Mouse (Mus musculus) liver, embryonic 14.5 days (tissue): ENCODE measurements around the gene Bbs1. TPM values are rescaled to one million over a fixed set of nuclear protein-coding genes. Genes with fewer than 3 reads are reported as not detected.

Experiments
- ATAC-seq: fragments of 200-750 bp; cut with Nextera tagmentation; 2 replicates; pipeline ENCODE4 v1.8.0; 2017; ENCODE audit warnings: moderate number of reproducible peaks, mild to moderate bottlenecking, moderate library complexity; ENCODE audit not compliant: insufficient read depth
- DNase-seq, 3 experiments: peaks; one replicate each; pipeline ENCODE4 v3.0.0-alpha.2; 2012 to 2013; ENCODE audit warnings: low read depth in 3 of 3, low spot score in 3 of 3
- H3K27ac ChIP-seq: fragments of 300-500 bp; sonication (generic); 2 replicates; pipeline ENCODE4 v1.5.1; 2014; ENCODE audit warnings: moderate library complexity, mild to moderate bottlenecking, control low read depth, inconsistent platforms
- H3K27me3 ChIP-seq: fragments of 300-500 bp; sonication (generic); 2 replicates; pipeline ENCODE4 v1.6.1; 2014; ENCODE audit warnings: mild to moderate bottlenecking, low read length, moderate library complexity; ENCODE audit not compliant: control insufficient read depth, insufficient read depth
- H3K36me3 ChIP-seq: fragments of 300-500 bp; sonication (generic); replicated peaks from 2 replicates; pipeline ENCODE4 v1.6.1; 2014; ENCODE audit warnings: low read depth; ENCODE audit not compliant: control insufficient read depth, insufficient read depth
- H3K4me1 ChIP-seq, 2 experiments: fragments of 200-500 bp in 1 of 2; fragments of 300-500 bp in 1 of 2; sonication (generic) in 1 of 2; replicated peaks; 2 replicates each; pipeline ENCODE4 v1.6.1; 2012 to 2014; ENCODE audit warnings: antibody characterized with exemption in 1 of 2, inconsistent platforms in 1 of 2, low read length in 1 of 2; ENCODE audit not compliant: control insufficient read depth in 2 of 2, insufficient read depth in 2 of 2
- H3K4me2 ChIP-seq: fragments of 300-500 bp; sonication (generic); 2 replicates; pipeline ENCODE4 v1.6.1; 2014; ENCODE audit warnings: low read depth, mild to moderate bottlenecking, control low read depth, moderate library complexity
- H3K4me3 ChIP-seq, 2 experiments: fragments of 200-500 bp in 1 of 2; fragments of 300-500 bp in 1 of 2; sonication (generic) in 1 of 2; 2 replicates each; pipeline ENCODE4 v1.5.1; 2012 to 2014; ENCODE audit warnings: low read depth in 2 of 2, low read length in 2 of 2, mild to moderate bottlenecking in 2 of 2, control low read depth in 1 of 2, inconsistent platforms in 1 of 2, moderate library complexity in 1 of 2; ENCODE audit not compliant: insufficient read depth in 1 of 2
- H3K9ac ChIP-seq: fragments of 300-500 bp; sonication (generic); replicated peaks from 2 replicates; pipeline ENCODE4 v1.6.1; 2014; ENCODE audit warnings: mild to moderate bottlenecking, control low read depth, moderate library complexity
- H3K9me3 ChIP-seq: fragments of 300-500 bp; sonication (generic); 2 replicates; pipeline ENCODE4 v1.6.1; 2016; ENCODE audit warnings: low read length, mixed read lengths; ENCODE audit not compliant: control insufficient read depth
- CTCF ChIP-seq: IDR thresholded peaks from 2 replicates; pipeline ENCODE4 v1.5.1; 2016; ENCODE audit warnings: antibody characterized with exemption, low read depth, control low read depth
- EP300 ChIP-seq: IDR thresholded peaks from 2 replicates; pipeline ENCODE4 v1.6.1; 2016; ENCODE audit warnings: antibody characterized with exemption, low read depth
- WGBS: fragments of 180-500 bp; shearing (Covaris S2); extraction: QIAGEN DNeasy Blood & Tissue Kit; methylation state at CpG from one replicate; pipeline ENCODE4 v1.1.7; 2014; ENCODE audit not compliant: insufficient replicate concordance; 5-methylcytosine and 5-hydroxymethylcytosine counted together
- polyA plus RNA-seq, 2 experiments: library from polyadenylated mRNA; depleted of rRNA in 1 of 2; stranded (reverse) in 1 of 2; unstranded in 1 of 2; fragments of >200 nt; fragmentation: Nextera tagmentation in 1 of 2; extraction: Ambion mirVana in 1 of 2; gene quantifications; 2 replicates each; pipeline versions ENCODE4 v1.2.1 to v1.2.3; 2012 to 2014

Gene Bbs1
- polyA plus RNA-seq, 2 experiments, result 0.27 to 1.2 TPM

DNA sequence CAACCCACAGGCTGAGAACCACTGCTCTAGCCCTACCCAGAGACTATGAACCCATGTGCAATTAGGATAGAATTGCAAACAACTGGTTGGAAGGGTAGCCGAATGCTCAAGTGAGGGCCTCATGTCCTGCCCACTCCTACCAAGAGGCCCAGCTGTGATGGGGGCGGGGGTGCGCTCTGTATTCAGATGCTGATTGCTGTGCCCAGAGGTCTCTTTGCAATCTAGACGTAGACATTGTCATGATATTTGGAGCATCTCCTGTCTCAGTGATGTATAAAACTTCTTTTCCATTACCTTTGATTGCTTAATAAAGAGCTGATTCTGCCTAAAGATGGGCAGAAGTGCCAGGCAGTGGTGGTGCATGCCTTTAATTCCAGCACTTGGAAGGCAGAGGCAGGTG is 56.6 kb downstream of the Bbs1 start:
- DNase-seq (no peak), ATAC-seq (no peak)
- WGBS, result 42% methylated on average over 4 of the region's 4 CpGs

DNA sequence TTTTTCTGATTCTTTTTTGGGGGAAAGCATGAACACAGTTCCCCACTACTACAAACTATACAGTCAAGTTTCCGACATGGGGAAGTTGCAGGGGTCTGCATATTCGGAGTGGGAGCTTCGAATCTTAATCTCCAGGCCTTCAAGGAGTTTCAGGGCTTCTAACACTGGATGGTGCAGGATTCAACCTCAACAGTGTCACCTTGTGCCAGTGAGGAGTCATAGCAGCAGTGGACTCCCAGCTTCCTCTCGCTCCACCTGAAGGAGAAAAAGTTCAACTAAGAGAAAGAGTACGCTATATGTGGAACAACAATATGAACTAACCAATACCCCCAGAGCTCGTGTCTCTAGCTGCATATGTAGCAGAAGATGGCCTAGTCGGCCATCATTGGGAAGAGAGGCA is 58.9 kb downstream of the Bbs1 start:
- H3K9ac ChIP-seq, result no peak overlapping the region
- H3K9me3 ChIP-seq, result no peaks in the 10 kb centered on the region
- no peak overlapping the region for H3K27ac ChIP-seq
- TF ChIP-seq CTCF (peak; percentile 72), EP300 (no peak)
- no peak overlapping the region for H3K4me3 ChIP-seq
- no peak for ATAC-seq
- 28% methylated on average over 7 of the region's 7 CpGs for WGBS
- peaks cover 5% of the 10 kb centered on the region for H3K27me3 ChIP-seq
- no peak for DNase-seq
- no peaks in the 10 kb centered on the region for H3K36me3 ChIP-seq
- no peak overlapping the region for H3K4me2 ChIP-seq
- H3K4me1 ChIP-seq, result no peaks in the 10 kb centered on the region

More for the DNA sequence above, 56.6 kb downstream of the Bbs1 start:
- no peak overlapping the region for H3K27ac ChIP-seq
- no peaks in the 10 kb centered on the region for H3K36me3 ChIP-seq
- peaks cover 20% of the 10 kb centered on the region for H3K27me3 ChIP-seq
- peaks cover 0 to 4% of the 10 kb centered on the region in 2 experiments; a peak in 2 of 4 replicates for H3K4me1 ChIP-seq
- no peak overlapping the region for H3K4me3 ChIP-seq
- TF ChIP-seq EP300, result no peak
- no peak overlapping the region for H3K9ac ChIP-seq
- H3K4me2 ChIP-seq, result no peak overlapping the region
- H3K9me3 ChIP-seq, result no peaks in the 10 kb centered on the region

DNA sequence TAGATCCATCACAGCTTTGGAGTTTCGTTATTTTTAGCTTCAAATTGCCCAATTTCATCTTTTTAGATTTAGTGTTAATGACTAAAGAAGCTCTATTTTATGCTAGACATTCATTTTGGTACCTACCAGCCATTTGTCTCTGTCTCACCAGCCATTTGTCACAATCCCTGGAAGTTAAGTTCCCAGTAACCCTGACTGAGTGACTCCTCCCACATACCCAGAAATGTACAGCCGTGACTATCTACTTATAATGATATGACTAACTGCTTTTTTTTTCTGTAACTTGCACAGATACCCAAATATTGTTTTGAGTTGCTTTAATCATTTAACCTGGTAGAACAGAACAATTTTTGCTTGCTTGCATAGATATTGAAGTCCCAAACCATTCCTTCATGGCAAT is 60.6 kb downstream of the Bbs1 start:
- TF ChIP-seq CTCF (no peak), EP300 (no peak)
- Histone ChIP-seq H3K4me2 (no peak overlapping the region), H3K4me1 (no peaks in the 10 kb centered on the region), H3K9ac (no peak overlapping the region), H3K27me3 (peaks cover 9% of the 10 kb centered on the region), H3K36me3 (no peaks in the 10 kb centered on the region), H3K9me3 (no peaks in the 10 kb centered on the region), H3K4me3 (no peak overlapping the region), H3K27ac (no peak overlapping the region)
- WGBS, result 36% methylated on average over 2 of the region's 2 CpGs
- ATAC-seq (no peak), DNase-seq (no peak)

- Histone ChIP-seq H3K36me3 (no peaks in the 10 kb centered on the region), H3K27me3 (peaks cover 21% of the 10 kb centered on the region), H3K9me3 (no peaks in the 10 kb centered on the region), H3K27ac (no peak overlapping the region), H3K9ac (no peak overlapping the region), H3K4me2 (no peak overlapping the region), H3K4me1 (peaks cover 13 to 15% of the 10 kb centered on the region in 2 experiments), H3K4me3 (no peak overlapping the region)
- no peak for ATAC-seq
- DNase-seq, result no peak
- 39% methylated on average over 2 of the region's 2 CpGs for WGBS
- no peak for TF ChIP-seq EP300
- TF ChIP-seq CTCF, result no peak
Observed at GRCm38 (mm10) chr19:4842611-4843010, 63.8 kb downstream of the Bbs1 start.

- Histone ChIP-seq H3K4me3 (no peak overlapping the region), H3K27me3 (peaks cover 21% of the 10 kb centered on the region), H3K4me2 (no peak overlapping the region), H3K4me1 (peaks cover 13 to 15% of the 10 kb centered on the region in 2 experiments), H3K27ac (no peak overlapping the region), H3K9me3 (no peaks in the 10 kb centered on the region), H3K9ac (no peak overlapping the region), H3K36me3 (no peaks in the 10 kb centered on the region)
- DNase-seq, result no peak
- 52% methylated on average over 9 of the region's 9 CpGs for WGBS
- no peak for ATAC-seq
- TF ChIP-seq CTCF, result no peak
- no peak for TF ChIP-seq EP300
Observed at GRCm38 (mm10) chr19:4840848-4841247, 65.6 kb downstream of the Bbs1 start.
